Mouse (Mus musculus): ENCODE data around the gene Phldb2.

DNA sequence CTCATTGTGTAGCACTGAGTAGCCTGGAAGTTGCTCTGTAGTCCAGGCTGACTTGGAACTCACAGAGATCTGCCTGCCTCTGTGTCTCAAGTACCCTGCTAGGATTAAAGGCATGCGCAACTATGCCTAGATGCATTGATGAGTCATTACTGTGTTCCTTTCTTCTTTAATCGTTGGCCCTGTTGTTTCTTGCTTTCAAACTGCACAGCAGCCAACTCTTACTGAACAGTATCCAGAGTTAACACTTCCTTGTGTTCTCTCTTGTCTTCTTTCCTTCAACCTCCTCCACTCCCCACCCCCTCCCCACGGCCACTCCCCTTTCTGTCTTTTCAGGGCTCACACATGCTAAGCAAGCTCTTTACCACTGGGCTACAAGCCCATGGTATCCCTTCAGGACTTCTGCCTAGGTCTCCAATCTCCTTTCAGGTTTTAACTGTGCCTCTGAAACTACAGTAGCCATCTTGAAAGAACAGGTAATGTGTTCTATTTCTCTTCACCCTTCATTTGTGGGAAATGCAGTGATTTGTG is 17.4 kb downstream of the Phldb2 start:
- TF ChIP-seq CTCF (IDR thresholded peaks at IDR 0.05; ENCODE audit: borderline replicate concordance, insufficient read depth, low read depth, low read length) (no peak), POLR2A (IDR thresholded peaks at IDR 0.05; ENCODE audit: borderline replicate concordance, insufficient read depth, low read length) (no peak)

Data from cerebellum, adult 2 months (tissue).